Mouse (Mus musculus) neural tube, embryonic 13.5 days (tissue): Measurements from ENCODE around the gene Atp13a3. TPM values are rescaled to one million over a fixed set of nuclear protein-coding genes. Genes with fewer than 3 reads are reported as not detected.
"Not testable (repeated sequence)": the region's sequence is repeated elsewhere in the genome, so short reads cannot be mapped to it uniquely, and the experiment has no call there.

Experiments used
- ATAC-seq: fragments of 200-750 bp; cut with Nextera tagmentation; 2 replicates; pipeline ENCODE4 v1.8.0; 2017; ENCODE audit warnings: low read depth, mild to moderate bottlenecking, moderate TSS enrichment, moderate library complexity
- H3K27ac ChIP-seq: fragments of 300-500 bp; sonication (generic); replicated peaks from 2 replicates; pipeline ENCODE4 v1.5.1; 2015; ENCODE audit warnings: moderate library complexity, mild to moderate bottlenecking, inconsistent platforms
- H3K27me3 ChIP-seq: fragments of 300-500 bp; sonication (generic); 2 replicates; pipeline ENCODE4 v1.6.1; 2015; ENCODE audit warnings: mild to moderate bottlenecking, inconsistent platforms
- H3K36me3 ChIP-seq: fragments of 300-500 bp; sonication (generic); 2 replicates; pipeline ENCODE4 v1.6.1; 2015; ENCODE audit warnings: mild to moderate bottlenecking, inconsistent platforms
- H3K4me1 ChIP-seq: fragments of 300-500 bp; sonication (generic); replicated peaks from 2 replicates; pipeline ENCODE4 v1.6.1; 2015; ENCODE audit warnings: inconsistent platforms
- H3K4me2 ChIP-seq: fragments of 300-500 bp; sonication (generic); 2 replicates; pipeline ENCODE4 v1.6.1; 2015; ENCODE audit warnings: inconsistent platforms, mild to moderate bottlenecking, moderate library complexity
- H3K4me3 ChIP-seq: fragments of 300-500 bp; sonication (generic); 2 replicates; pipeline ENCODE4 v1.5.1; 2015; ENCODE audit warnings: mild to moderate bottlenecking, inconsistent platforms
- H3K9ac ChIP-seq: fragments of 300-500 bp; sonication (generic); 2 replicates; pipeline ENCODE4 v1.6.1; 2015; ENCODE audit warnings: moderate library complexity, mild to moderate bottlenecking, inconsistent platforms
- H3K9me3 ChIP-seq: fragments of 300-500 bp; sonication (generic); 2 replicates; pipeline ENCODE4 v1.6.1; 2016; ENCODE audit warnings: inconsistent platforms
- WGBS: fragments of 180-500 bp; shearing (Covaris S2); methylation state at CpG from one replicate; pipeline ENCODE4 v1.1.7; 2015; 5-methylcytosine and 5-hydroxymethylcytosine counted together
- polyA plus RNA-seq: library from polyadenylated mRNA; unstranded; fragments of >200 nt; fragmentation: Nextera tagmentation; extraction: Ambion mirVana; gene quantifications from 2 replicates; pipeline ENCODE4 v1.2.1, GENCODE M21; 2015

The Atp13a3 gene
- 7.8 and 9.0 TPM in 2 replicates for polyA plus RNA-seq

- no peak for ATAC-seq
- Histone ChIP-seq H3K9ac (no peak within 1 kb of the TSS), H3K4me1 (no peaks in the 10 kb centered on the region), H3K9me3 (no peaks in the 10 kb centered on the region), H3K4me3 (no peak within 1 kb of the TSS), H3K36me3 (no peaks in the 10 kb centered on the region), H3K27ac (no peak within 1 kb of the TSS), H3K27me3 (no peaks in the 10 kb centered on the region), H3K4me2 (no peak within 1 kb of the TSS)
- 81% methylated on average over 11 of the region's 11 CpGs for WGBS
Measured at GRCm38 (mm10) chr16:30405925-30406670, at the start of gene Atp13a3. Gene Atp13a3 (minus strand): TSS chr16:30405975.

- Histone ChIP-seq H3K27me3 (no peaks in the 10 kb centered on the region), H3K27ac (no peak overlapping the region), H3K36me3 (no peaks in the 10 kb centered on the region), H3K4me3 (no peak overlapping the region), H3K9ac (no peak overlapping the region), H3K4me1 (no peaks in the 10 kb centered on the region), H3K4me2 (no peak overlapping the region), H3K9me3 (no peaks in the 10 kb centered on the region)
- ATAC-seq, result no peak
- 84% methylated on average over 5 of the region's 5 CpGs for WGBS
Measured at GRCm38 (mm10) chr16:30453213-30453975, 47.6 kb upstream of the Atp13a3 start.

GRCm38 (mm10) chr16:30451174-30451573, 45.4 kb upstream of the Atp13a3 start:
- not testable (repeated sequence) for H3K4me2 ChIP-seq, H3K27me3 ChIP-seq, H3K36me3 ChIP-seq, H3K9ac ChIP-seq, H3K9me3 ChIP-seq, H3K4me1 ChIP-seq, H3K4me3 ChIP-seq, ATAC-seq, H3K27ac ChIP-seq
- WGBS, result 90% methylated on average over 2 of the region's 2 CpGs

- H3K9me3 ChIP-seq, result no peaks in the 10 kb centered on the region
- WGBS, result 100% methylated on average over 1 of the region's 1 CpGs
- no peaks in the 10 kb centered on the region for H3K27me3 ChIP-seq
- H3K4me3 ChIP-seq, result no peak overlapping the region
- no peak overlapping the region for H3K27ac ChIP-seq
- ATAC-seq, result no peak
- H3K36me3 ChIP-seq, result no peaks in the 10 kb centered on the region
- no peak overlapping the region for H3K9ac ChIP-seq
- H3K4me2 ChIP-seq, result no peak overlapping the region
- no peaks in the 10 kb centered on the region for H3K4me1 ChIP-seq
Measured at GRCm38 (mm10) chr16:30449017-30449416, 43.2 kb upstream of the Atp13a3 start.

GRCm38 (mm10) chr16:30448169-30448568, 42.4 kb upstream of the Atp13a3 start:
- no peak overlapping the region for H3K27ac ChIP-seq
- no peak overlapping the region for H3K4me2 ChIP-seq
- no peaks in the 10 kb centered on the region for H3K36me3 ChIP-seq
- no peak overlapping the region for H3K9ac ChIP-seq
- H3K9me3 ChIP-seq, result no peaks in the 10 kb centered on the region
- H3K4me1 ChIP-seq, result no peaks in the 10 kb centered on the region
- 86% methylated on average over 3 of the region's 3 CpGs for WGBS
- no peak overlapping the region for H3K4me3 ChIP-seq
- no peak for ATAC-seq
- no peaks in the 10 kb centered on the region for H3K27me3 ChIP-seq

- no peak overlapping the region for H3K4me2 ChIP-seq
- no peaks in the 10 kb centered on the region for H3K36me3 ChIP-seq
- H3K9me3 ChIP-seq, result no peaks in the 10 kb centered on the region
- no peaks in the 10 kb centered on the region for H3K4me1 ChIP-seq
- H3K4me3 ChIP-seq, result no peak overlapping the region
- no peak overlapping the region for H3K9ac ChIP-seq
- ATAC-seq, result no peak
- WGBS, result 82% methylated on average over 4 of the region's 4 CpGs
- no peak overlapping the region for H3K27ac ChIP-seq
- no peaks in the 10 kb centered on the region for H3K27me3 ChIP-seq
Measured at GRCm38 (mm10) chr16:30447642-30448041, 41.9 kb upstream of the Atp13a3 start.

- Histone ChIP-seq H3K4me2 (no peak overlapping the region), H3K4me3 (no peak overlapping the region), H3K27ac (no peak overlapping the region), H3K4me1 (no peaks in the 10 kb centered on the region), H3K9ac (no peak overlapping the region), H3K9me3 (no peaks in the 10 kb centered on the region), H3K36me3 (no peaks in the 10 kb centered on the region), H3K27me3 (no peaks in the 10 kb centered on the region)
- no peak for ATAC-seq
- WGBS, result 56% methylated on average over 8 of the region's 8 CpGs
Measured at GRCm38 (mm10) chr16:30443411-30443810, 37.6 kb upstream of the Atp13a3 start.

GRCm38 (mm10) chr16:30442451-30442850, 36.7 kb upstream of the Atp13a3 start:
- no peaks in the 10 kb centered on the region for H3K9me3 ChIP-seq
- H3K4me2 ChIP-seq, result no peak overlapping the region
- H3K27me3 ChIP-seq, result no peaks in the 10 kb centered on the region
- no peaks in the 10 kb centered on the region for H3K4me1 ChIP-seq
- H3K36me3 ChIP-seq, result no peaks in the 10 kb centered on the region
- no peak overlapping the region for H3K27ac ChIP-seq
- no peak overlapping the region for H3K4me3 ChIP-seq
- H3K9ac ChIP-seq, result no peak overlapping the region
- WGBS, result 91% methylated on average over 2 of the region's 2 CpGs
- ATAC-seq, result no peak

GRCm38 (mm10) chr16:30441409-30441808, 35.6 kb upstream of the Atp13a3 start:
- Histone ChIP-seq H3K4me3 (no peak overlapping the region), H3K9ac (no peak overlapping the region), H3K36me3 (no peaks in the 10 kb centered on the region), H3K4me2 (no peak overlapping the region), H3K9me3 (no peaks in the 10 kb centered on the region), H3K27ac (no peak overlapping the region), H3K27me3 (no peaks in the 10 kb centered on the region), H3K4me1 (no peaks in the 10 kb centered on the region)
- no peak for ATAC-seq
- 86% methylated on average over 4 of the region's 4 CpGs for WGBS

GRCm38 (mm10) chr16:30439841-30440240, 34.1 kb upstream of the Atp13a3 start:
- no peaks in the 10 kb centered on the region for H3K27me3 ChIP-seq
- H3K4me2 ChIP-seq, result no peak overlapping the region
- no peak overlapping the region for H3K4me3 ChIP-seq
- no peaks in the 10 kb centered on the region for H3K36me3 ChIP-seq
- no peak overlapping the region for H3K9ac ChIP-seq
- 83% methylated on average over 5 of the region's 5 CpGs for WGBS
- H3K9me3 ChIP-seq, result no peaks in the 10 kb centered on the region
- no peak overlapping the region for H3K27ac ChIP-seq
- no peaks in the 10 kb centered on the region for H3K4me1 ChIP-seq
- ATAC-seq, result no peak

GRCm38 (mm10) chr16:30439411-30439810, 33.6 kb upstream of the Atp13a3 start:
- H3K4me2 ChIP-seq, result no peak overlapping the region
- no peak for ATAC-seq
- H3K27ac ChIP-seq, result no peak overlapping the region
- WGBS, result 85% methylated on average over 6 of the region's 6 CpGs
- H3K27me3 ChIP-seq, result no peaks in the 10 kb centered on the region
- H3K9me3 ChIP-seq, result no peaks in the 10 kb centered on the region
- H3K4me3 ChIP-seq, result no peak overlapping the region
- no peaks in the 10 kb centered on the region for H3K4me1 ChIP-seq
- no peak overlapping the region for H3K9ac ChIP-seq
- H3K36me3 ChIP-seq, result no peaks in the 10 kb centered on the region

- H3K4me2 ChIP-seq, result no peak overlapping the region
- H3K9ac ChIP-seq, result no peak overlapping the region
- no peak for ATAC-seq
- no peaks in the 10 kb centered on the region for H3K36me3 ChIP-seq
- no peaks in the 10 kb centered on the region for H3K27me3 ChIP-seq
- no peak overlapping the region for H3K4me3 ChIP-seq
- 88% methylated on average over 7 of the region's 7 CpGs for WGBS
- no peak overlapping the region for H3K27ac ChIP-seq
- no peaks in the 10 kb centered on the region for H3K4me1 ChIP-seq
- no peaks in the 10 kb centered on the region for H3K9me3 ChIP-seq
Measured at GRCm38 (mm10) chr16:30436276-30436675, 30.5 kb upstream of the Atp13a3 start.
